Mouse (Mus musculus) embryonic fibroblast, embryonic 13.5 days (primary cell): ENCODE data around the gene Ykt6. TPM values are rescaled to one million over a fixed set of nuclear protein-coding genes. Genes with fewer than 3 reads are reported as not detected.

Experiments
- H3K27ac ChIP-seq: 2 replicates; pipeline ENCODE4 v1.5.1; 2012; ENCODE audit warnings: low read length, control low read depth, inconsistent platforms; ENCODE audit not compliant: insufficient read depth
- H3K4me1 ChIP-seq: 2 replicates; pipeline ENCODE4 v1.6.1; 2011; ENCODE audit warnings: low read length; ENCODE audit not compliant: control insufficient read depth, insufficient read depth
- H3K4me3 ChIP-seq: 2 replicates; pipeline ENCODE4 v1.5.1; 2011; ENCODE audit warnings: mild to moderate bottlenecking, control low read depth, low read length; ENCODE audit not compliant: insufficient read depth
- CTCF ChIP-seq: IDR thresholded peaks from 2 replicates; pipeline ENCODE4 v1.5.1; 2011; ENCODE audit warnings: mild to moderate bottlenecking, control low read depth, low read length, moderate library complexity, borderline replicate concordance; ENCODE audit not compliant: insufficient read depth
- POLR2A ChIP-seq: IDR thresholded peaks from 2 replicates; pipeline ENCODE4 v1.6.1; 2011; ENCODE audit warnings: low read depth, mild to moderate bottlenecking, control low read depth, low read length, moderate library complexity
- polyA plus RNA-seq: library from polyadenylated mRNA; stranded (reverse); fragments of >200 nt; gene quantifications from 2 replicates; pipeline ENCODE4 v1.2.4, GENCODE M21; 2011; ENCODE audit warnings: low read depth; ENCODE audit not compliant: missing spikeins, insufficient read length

The Ykt6 gene
- polyA plus RNA-seq, 1 experiment: 114 TPM

GRCm38 (mm10) chr11:5948546-5949250 lies 6.8 kb upstream of the Ykt6 start:
- no peak overlapping the region for H3K4me3 ChIP-seq
- H3K27ac ChIP-seq: no peak overlapping the region
- no peak for TF ChIP-seq CTCF
- TF ChIP-seq POLR2A: no peak
- H3K4me1 ChIP-seq: no peaks in the 10 kb centered on the region

DNA sequence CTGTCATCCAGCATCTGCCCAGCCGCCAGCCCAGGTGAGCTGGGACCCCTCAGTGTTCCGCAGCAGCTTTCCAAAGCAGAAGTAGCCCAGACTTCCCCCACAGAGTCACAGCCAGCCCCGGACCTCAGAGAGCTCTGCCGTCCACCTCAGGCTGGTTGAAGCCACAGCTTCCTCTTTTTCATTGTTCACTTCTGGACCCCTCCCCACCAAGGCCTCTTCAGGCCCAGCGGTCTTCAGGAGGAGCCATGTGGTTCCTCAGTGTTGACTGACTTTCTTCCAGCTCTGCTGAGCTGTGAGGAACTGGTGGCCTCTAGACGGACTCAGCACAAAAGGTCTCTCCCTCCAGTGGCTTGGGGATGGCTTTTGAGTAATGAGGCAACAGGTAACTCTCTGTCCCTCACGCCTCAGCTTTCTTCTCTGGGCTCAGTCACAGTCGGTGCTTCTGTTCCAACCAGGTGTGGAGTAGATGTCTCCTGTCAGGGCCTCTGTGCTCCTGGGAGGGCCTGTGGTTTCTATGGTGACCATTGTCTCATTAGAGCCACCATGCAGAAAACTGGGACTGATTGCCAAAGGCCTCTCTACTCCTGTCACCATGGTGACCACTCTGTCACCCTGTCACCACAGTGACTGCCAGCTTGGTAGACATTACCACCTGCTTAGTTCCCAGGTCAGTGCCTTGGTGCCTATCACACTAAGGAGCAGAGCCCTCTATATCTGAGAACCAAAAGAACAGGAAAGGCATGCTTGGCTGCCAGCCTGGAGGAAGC lies 5.7 kb upstream of the Ykt6 start, which contains the start of gene Gck:
TSS of gene Gck (minus strand) at position 496 of the 767 bp plus-strand sequence.
- H3K27ac ChIP-seq: no peak within 1 kb of the TSS
- H3K4me1 ChIP-seq: no peaks in the 10 kb centered on the region
- no peak for TF ChIP-seq CTCF
- H3K4me3 ChIP-seq: no peak within 1 kb of the TSS

GRCm38 (mm10) chr11:5952501-5952900 lies 3.0 kb upstream of the Ykt6 start:
- 0 out of 2 replicates have a peak, but pooled peaks cover 2% of the 10 kb centered on the region for H3K4me1 ChIP-seq
- no peak overlapping the region for H3K27ac ChIP-seq
- no peak for TF ChIP-seq CTCF
- TF ChIP-seq POLR2A: no peak
- H3K4me3 ChIP-seq: no peak overlapping the region

DNA sequence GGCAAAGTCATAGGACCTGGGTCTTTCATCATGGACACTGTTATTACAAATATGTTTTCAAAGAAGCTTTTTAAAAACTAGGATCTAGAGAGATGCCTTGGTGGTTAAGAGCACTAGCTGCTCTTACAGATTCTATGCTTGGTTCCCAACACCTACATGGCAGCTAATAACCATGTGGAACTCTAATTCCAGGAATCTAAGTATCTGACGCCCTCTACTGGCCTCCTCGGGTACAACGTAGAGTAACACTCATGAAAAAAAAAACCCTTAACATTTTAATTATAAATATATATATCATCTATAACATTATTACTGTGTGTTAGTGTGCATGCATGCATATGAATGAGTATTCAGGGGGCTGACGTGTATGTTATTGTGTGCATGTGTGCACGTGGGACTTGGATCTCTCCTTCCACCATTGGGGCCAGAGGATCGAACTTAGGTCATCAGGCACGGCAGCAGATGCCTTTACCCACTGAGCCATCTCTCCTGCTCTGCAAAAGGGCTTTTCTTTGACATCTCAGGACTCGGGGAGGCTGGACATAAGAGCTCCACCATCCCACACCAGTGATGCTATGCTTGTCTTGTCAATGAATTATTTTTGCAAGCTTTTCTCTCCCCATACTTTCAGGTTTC lies 2.2 kb upstream of the Ykt6 start:
- Histone ChIP-seq H3K4me1 (0 out of 2 replicates have a peak, but pooled peaks cover 5% of the 10 kb centered on the region), H3K27ac (no peak overlapping the region), H3K4me3 (no peak overlapping the region)
- TF ChIP-seq CTCF: no peak
- no peak for TF ChIP-seq POLR2A

DNA sequence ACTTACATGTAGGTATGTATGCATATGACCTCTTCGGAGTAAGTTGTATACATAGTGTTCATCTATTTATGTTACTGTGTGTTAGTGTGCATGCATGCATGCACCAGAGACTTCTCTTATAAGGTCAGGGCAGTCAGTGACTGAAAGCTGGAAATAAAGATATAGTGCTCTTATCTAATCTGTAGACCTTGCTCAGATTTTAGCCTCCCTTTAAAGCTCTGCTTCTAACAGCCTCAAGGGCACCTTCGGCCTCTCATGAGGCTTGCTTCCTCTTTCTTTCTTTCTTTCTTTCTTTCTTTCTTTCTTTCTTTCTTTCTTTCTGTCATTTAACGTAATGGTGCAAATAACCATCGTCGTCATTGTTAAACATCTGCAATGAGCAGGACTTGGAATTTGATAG lies 1.1 kb upstream of the Ykt6 start:
- TF ChIP-seq CTCF (no peak), POLR2A (no peak)
- Histone ChIP-seq H3K27ac (no peak overlapping the region), H3K4me3 (no peak overlapping the region), H3K4me1 (peaks cover 7% of the 10 kb centered on the region; the same call in 1 of the 2 replicates)

DNA sequence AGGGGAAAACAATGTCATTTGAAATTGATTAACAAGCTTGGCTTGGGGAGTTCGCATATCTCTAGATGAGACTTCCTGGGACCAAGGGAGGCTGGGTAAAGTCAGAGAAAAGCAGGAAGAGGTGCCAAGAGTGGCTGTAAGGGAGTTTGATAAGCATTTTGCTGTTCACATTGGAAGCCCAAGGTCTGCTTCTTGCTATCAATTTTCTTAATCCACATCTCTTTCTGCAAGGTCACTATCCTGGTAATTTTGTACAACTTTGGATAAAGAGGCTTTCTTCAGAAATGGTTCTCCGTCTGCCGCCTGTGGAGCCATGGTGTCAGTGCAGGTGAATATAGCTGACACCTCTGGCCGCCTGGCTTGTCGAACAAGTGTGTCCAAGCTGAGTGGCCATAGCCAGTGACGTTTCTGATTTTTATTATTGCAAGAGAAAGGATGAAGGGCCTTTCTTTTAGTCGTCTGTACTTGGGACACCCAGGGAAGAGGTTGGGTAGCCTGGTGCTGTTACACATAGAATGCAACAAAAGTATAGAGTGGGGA lies 458 bp upstream of the Ykt6 start:
- H3K4me3 ChIP-seq: peak overlapping the region; percentile 47
- peaks cover 7% of the 10 kb centered on the region; the same call in 1 of the 2 replicates for H3K4me1 ChIP-seq
- no peak for TF ChIP-seq CTCF
- TF ChIP-seq POLR2A: no peak
- H3K27ac ChIP-seq: peak overlapping the region; percentile 95

GRCm38 (mm10) chr11:5960051-5960450 lies 4.6 kb downstream of the Ykt6 start:
- Histone ChIP-seq H3K27ac (no peak overlapping the region), H3K4me1 (peaks cover 7% of the 10 kb centered on the region; the same call in 1 of the 2 replicates), H3K4me3 (no peak overlapping the region)
- TF ChIP-seq POLR2A: no peak
- no peak for TF ChIP-seq CTCF

DNA sequence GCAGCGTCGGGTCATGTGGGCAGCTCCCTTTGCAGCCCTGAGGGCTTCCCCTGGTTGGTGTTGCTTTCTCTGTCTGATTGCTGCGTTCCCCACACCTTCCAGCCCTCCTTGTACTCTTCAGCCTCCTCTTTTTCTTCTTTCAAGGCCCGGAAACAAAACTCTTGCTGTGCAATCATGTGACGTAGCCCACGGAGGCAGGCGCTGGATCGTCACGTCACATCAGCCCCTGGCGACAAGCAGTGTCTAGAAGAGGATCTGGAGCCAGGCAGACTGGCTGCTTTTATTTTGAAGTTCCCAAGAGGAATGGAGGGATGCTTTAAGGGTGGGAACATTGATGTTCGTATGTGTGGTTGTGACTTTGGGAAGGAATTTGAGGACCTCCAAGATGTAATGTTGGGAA lies 10.4 kb downstream of the Ykt6 start:
- TF ChIP-seq CTCF: no peak
- TF ChIP-seq POLR2A: no peak
- no peak overlapping the region for H3K27ac ChIP-seq
- no peak overlapping the region for H3K4me3 ChIP-seq
- no peaks in the 10 kb centered on the region for H3K4me1 ChIP-seq

DNA sequence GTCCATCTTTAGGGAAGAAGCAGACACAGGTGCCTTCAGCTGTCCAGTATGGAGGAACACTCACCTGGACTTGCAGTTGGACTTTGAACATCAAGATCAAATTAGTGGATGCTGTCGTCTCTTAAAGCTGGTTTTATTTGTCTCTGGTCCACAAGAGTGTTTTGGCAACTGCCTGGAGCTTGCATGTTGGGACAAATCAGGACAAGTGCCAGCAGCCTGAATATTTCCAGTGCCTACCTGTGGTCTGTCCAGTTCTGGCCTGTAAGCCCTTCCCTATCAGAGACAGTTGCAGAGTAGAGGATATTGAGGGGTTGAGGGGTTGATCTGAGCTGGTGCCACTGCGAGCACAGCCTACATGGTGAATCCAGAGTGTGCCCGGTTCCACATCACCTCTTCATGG lies 11.3 kb downstream of the Ykt6 start:
- TF ChIP-seq CTCF (no peak), POLR2A (no peak)
- no peak overlapping the region for H3K27ac ChIP-seq
- H3K4me3 ChIP-seq: no peak overlapping the region
- H3K4me1 ChIP-seq: no peaks in the 10 kb centered on the region

- TF ChIP-seq POLR2A (no peak), CTCF (no peak)
- Histone ChIP-seq H3K4me1 (no peaks in the 10 kb centered on the region), H3K27ac (no peak overlapping the region), H3K4me3 (no peak overlapping the region)
Measured at GRCm38 (mm10) chr11:5968223-5968622, 12.7 kb downstream of the Ykt6 start.
